Mouse (Mus musculus) T-cell, adult 2 months (primary cell): ENCODE data around the gene Hes3.

Experiments
- DNase-seq: peaks from one replicate; pipeline ENCODE4 v3.0.0; 2022; ENCODE audit warnings: low spot score

The Hes3 gene

DNA sequence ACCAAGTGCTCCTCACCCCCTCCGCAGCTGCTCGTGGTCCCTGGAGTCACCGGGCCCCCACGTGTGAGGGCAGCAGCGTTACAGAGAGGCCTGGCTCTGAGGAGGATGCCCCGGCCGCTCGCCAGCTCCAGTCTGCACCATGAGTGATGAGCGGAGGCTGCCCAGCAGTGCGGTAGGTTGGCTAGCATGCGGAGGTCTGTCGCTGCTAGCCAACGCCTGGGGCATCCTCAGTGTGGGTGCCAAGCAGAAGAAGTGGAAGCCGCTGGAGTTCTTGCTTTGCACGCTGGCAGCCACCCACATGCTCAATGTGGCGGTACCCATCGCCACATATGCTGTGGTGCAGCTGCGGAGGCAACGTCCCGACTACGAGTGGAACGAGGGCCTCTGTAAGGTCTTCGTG lies 12.5 kb downstream of the Hes3 start:
- no peak for DNase-seq

DNA sequence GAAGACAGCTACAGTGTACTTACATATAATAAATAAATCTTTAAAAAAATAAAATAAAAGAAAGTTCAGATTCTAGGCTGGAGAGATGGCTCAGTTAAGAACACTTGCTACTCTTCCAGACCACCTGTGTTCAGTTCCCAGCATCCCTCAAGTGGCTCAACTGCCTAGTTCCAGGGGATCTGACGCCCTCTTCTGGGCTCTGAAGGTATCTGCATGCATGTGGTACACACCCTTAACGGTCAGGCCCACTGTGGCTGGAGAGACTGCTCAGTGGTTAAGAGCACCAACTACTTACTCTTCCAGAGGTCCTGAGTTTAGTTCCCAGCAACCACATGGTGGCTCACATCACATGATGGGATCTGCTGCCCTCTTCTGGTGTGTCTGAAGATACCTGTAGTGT lies 13.5 kb downstream of the Hes3 start:
- DNase-seq, result no peak

DNA sequence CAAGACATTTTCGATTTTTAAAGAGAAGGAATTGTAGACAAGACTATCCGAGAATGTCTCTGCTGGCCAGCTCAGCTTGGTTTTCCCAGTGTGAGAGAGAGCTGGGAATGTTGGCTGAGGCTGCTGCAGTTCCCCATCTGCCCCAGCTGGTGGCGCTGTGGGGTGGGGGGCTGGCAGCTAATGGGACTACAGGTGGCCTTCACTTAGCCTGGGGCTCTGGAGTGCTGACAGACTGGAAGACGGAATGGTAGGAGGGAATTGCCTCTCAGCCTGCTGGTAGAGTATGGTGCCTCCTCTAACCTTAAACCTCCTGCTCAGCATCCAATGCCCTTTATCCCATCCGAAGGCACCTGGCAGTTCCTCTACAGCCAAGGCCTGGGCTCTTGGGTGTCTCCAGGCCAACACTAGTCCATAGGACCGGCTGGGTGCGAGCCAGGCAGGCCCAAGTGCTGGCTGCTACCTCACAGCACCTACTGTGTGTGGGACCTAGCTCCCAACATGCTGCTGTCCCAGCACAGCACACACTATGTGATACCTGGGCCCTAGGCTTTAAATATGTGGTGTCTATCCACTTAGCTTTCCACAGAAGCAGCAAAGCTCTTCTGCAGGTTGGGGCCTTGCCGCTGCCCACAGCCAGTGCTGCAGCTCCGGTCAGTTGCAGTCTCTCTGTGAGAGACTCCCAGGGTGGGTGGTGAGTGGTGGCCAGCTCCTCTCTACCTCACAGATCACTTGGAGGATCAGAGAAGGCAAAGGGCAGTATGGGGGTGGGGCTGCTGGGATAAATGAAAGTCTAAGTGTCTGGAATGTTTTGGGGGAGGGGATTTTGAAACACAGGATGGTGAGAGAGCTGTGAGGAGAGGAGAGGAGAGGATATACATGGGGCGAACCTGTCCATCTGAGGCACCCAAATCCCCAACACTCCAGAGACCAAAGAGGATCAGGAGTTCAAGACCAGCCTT lies 14.8 kb downstream of the Hes3 start:
- DNase-seq, result no peak

DNA sequence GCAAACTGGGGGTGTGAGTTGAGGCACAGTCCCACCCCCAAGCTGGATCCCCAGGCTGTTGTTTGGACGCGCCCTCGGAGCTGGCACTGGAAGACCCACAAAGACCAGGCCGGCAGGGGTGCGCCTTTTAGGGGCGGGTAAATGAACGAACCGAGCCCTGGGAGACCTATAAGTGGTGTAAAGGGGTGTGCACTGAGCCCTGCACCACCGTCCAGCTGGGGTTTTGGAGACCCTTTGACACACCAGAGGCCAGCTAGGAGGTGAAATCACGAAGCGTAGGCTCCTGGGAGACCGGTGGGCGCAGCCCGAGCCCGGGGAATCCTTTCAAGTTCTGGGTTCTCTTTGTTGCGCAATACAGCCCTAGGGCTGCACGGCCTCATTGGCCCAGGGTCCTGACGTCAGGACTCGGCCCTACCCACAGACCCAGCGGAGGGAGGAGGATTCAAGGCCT lies 16.8 kb downstream of the Hes3 start:
- no peak for DNase-seq

DNA sequence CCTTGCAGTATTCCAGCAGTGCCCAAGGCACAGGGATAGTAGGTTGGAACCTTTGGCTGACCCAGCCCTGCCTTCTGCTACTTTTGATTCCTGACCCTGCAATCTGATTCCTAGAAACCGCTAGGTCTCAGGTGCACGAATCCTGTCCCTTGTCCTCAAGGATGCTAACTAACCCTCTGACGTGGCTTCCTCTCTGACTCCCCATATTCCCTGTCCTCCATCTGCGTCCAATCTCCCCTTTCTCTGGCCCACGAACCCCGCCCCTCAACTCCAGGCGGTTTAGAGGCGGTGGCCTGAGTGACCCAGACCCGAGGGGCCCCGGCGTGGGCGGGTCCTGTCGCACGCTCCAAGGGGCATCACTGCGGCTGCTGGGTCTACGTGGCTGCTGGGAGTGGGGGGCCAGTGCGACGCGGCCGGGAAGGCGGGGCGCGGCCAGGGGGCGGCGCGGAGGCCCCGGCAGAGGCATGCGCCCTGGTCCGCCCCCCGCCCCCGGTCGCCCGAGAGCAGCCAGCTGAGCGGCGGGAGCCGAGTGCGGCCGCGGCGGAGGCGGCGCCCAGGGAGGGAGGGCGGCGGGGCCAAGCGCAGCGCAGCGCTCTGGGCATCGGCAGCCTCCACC lies 17.7 kb downstream of the Hes3 start, which contains the start of gene Gpr153:
Gene Gpr153 (plus strand): TSS at position 612 of the 616 bp plus-strand sequence.
- DNase-seq, result no peak

DNA sequence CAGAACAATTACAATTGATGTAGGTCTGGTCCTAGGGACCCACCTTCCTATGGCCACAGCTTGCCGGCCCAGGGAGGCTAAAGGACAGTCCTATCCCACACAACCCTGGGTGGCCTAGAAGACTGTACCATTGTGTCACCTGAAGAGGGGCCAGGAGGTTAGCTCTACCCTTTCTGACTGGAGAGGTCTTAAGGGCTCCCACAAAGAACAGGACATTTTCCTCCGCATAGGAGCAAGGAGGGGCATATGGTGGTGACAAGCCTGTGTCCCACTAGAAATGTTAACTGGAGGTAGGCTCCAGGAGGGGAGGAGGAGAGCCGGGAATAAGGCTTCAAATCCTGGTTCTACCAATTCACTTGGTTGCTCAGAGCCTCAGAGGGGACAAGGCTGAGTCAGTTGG lies 18.3 kb downstream of the Hes3 start:
- no peak for DNase-seq

DNA sequence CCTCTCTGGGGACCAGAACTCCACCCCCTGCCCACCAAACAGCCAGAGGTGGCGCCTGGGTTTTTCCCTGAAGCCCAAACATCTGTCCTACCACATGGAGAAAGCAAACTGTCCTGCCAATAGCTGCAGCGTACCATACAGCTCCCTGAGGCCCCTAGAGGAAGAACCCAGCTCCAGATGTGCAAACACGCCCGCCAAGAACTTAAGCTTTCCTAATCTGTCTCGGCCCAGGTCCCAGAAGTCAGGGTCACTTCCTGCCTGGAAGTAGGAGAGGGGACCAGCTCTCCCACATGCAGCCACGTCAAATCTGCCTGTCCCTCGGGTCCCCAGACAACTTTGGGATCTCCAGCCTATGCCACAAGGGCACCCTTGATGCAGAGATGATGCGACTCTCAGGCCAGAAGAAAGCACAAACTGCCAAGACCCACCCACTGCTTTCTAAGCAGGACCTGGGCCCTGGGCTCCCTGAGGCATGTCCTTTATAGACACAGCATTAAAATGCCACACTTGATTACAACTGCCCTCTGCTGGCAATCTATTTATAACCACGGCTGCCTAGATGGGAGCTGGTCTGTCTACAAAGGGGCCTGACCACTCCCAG lies 18.9 kb downstream of the Hes3 start:
- no peak for DNase-seq

DNA sequence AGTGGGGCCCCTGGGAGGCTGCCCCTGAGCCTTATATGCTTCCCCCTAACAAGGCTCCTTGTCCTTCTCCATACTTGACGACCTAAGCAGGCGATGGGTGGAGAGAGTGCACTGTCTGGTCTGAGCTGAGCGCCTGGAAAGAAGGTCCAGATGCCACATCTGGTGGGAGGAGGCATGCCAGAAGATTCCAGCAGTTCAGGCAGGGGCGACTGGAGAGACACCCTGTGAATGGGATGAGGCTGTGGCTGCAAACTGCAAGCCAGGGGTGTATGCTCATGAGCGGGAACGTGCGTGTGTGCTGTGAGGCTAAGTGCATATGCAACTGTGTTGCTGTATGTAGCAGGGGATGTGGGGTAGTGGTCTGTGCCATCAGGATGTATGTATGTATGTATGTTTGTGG lies 19.5 kb downstream of the Hes3 start:
- DNase-seq, result no peak

DNA sequence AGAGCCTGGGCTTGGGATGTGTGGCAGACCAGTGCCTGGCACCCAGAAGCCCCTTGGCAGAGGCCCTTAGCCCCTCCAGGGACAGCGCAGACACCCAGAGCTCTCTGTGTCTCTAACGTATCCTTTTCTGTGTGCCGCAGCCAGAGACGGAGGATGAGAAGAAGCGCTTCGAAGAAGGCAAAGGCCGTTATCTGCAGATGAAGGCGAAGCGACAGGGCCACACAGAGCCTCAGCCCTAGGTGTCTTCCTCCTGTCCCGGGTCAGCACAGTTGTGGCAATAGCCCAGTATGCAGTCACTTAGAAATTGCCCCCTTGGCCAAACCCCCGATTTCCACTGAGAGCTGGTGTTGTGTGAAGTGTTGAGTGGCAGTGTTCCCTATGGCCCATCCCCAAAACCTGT lies 20.1 kb downstream of the Hes3 start:
- DNase-seq, result no peak

DNA sequence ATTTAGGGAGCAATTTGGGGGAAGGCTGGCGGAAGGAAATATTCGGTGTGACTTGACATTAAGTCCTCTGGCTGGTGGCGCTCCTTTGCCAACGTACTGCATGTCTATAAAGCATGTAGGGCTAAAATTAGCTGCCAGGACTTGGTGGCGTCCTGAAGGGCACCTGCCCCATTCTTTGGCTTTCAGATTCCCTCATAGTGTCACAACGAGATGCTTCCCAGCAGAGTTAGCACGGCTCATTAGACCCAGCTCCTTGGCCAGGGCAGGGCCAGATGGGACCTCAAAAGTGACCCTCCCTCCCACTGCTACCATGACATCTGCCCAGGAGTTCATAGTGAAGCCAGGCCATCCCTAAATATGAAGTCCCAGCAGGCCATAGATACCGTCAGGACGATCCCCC lies 20.9 kb downstream of the Hes3 start:
- DNase-seq, result no peak

DNA sequence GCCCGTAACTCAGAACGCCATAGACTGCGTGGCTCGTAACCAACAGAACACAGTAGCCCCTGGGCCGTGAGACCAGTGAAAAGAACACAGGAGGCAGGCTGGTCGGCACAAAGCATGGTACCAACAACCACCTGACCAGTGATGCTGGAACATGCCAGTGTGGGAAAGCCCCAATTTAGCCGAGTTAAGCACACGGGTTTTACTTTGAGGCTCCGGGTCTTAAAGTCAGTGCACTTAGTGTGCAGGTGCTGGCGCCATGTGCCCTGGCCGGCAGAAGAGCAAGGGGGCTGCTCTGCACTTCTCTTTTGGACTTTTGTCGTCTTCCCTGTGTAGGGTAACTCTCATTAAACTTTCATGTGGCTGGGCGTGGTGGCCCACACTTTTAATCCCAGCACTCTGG lies 21.5 kb downstream of the Hes3 start:
- DNase-seq, result no peak

DNA sequence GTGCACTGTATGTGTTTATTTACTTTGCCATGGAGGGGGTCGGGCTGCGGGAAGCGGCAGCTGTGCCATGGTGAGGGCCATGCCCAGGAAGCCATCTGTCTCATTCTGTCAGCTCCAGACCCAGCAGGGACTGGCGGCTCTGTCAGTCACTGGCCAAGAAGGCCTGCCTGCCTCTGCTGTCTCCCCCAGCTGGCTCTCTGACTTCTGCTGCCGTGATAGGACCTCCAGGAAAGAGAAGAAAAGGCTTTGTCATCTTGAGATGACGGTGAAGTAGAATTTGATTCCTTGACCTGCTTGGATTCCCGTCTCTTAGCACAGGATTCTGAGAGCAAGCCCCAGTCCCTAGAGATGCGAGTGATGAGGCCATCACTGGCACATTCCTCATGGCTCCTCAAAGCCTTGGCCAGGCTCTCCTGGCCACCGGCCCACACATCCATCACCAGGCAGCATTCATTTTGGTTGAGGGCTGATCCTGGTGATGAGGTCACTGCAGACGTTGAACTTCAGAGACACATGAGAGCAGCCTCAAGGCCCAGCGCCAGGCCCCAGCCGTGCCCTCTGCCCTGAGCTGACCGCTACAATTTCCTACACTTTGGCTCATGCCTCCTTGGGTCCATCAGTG lies 23.6 kb downstream of the Hes3 start:
- DNase-seq, result no peak

DNA sequence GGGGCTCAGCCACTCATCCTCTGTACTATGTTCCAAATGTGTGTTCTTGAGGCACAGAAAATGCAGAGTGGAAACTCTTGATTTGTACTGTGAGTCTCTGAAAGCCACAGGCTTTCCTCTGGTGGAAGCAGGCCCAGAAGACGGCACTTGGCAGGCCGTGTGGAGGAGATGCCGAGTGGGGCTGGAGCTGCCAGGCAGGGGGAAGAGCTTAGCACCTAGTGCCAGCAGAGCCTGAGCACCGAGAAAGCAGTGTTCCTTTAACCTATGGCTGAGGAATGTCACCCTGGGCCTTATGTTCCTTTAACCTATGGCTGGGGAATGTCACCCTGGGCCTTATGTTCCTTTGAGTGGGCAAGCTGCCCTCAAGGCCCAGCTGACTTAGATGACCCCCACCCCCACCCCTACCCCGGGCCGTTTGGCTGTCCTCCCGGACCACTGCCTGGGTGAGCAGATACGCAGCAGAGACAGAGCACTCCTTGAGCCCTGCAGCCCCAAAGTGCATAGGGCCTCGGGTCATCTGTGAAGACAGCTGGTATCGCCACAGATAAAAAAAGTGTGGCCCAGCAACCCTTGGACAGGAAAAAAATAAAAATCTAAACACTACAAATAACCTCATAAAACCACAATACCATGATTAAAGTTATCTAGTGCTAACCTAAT lies 25.1 kb downstream of the Hes3 start:
- no peak for DNase-seq

DNA sequence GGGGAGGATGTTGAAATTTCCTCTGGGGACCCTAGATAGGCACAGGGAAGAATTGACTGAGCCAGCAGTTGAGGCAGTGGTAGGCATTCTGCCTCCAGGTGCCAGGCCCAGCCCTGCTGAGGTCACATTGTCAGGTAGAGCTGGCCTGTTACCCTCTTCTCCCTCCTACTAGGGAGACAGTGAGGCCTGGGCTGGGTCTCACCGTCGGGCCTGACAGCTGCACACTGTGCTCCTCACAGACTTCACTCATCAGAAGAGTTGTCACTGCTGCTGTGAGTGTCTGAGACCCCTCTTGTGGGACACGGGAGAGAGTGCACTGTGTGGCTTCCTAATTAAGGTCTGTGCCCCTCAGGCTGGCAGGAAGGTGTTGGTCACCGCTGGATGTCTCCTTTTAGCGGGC lies 25.7 kb downstream of the Hes3 start:
- no peak for DNase-seq

DNA sequence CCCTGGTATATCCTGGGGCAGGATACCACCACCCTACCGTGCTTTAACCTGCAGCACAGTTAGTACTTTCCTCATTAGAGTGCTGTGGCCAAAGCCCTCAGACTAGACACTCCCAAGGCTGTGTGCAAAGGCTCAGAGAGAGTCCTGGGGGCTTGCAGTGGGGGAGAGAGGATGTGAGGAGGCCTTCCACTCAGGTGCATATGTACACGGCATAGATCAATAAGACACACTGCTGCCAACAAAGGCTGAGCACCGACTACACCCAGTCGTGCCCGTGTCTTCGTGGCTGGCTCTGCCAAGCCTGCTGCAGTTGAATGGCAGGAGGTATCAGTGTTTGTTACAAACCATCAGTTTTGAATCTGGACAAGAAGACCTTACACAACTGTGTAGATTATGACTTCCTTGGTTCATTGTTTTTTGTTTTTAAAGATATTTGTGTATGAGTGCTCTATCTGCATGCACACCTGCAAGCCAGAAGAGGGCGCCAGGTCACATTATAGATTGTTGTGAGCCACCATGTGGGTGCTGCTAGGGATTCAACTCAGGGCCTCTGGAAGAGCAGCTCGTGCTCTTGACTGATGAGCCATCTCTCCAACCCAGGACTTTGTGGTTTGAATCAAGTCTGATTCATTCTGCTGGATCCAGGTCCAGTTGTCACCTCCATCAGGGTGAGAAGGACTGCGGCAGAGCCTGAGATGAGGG lies 26.4 kb downstream of the Hes3 start:
- DNase-seq, result no peak

DNA sequence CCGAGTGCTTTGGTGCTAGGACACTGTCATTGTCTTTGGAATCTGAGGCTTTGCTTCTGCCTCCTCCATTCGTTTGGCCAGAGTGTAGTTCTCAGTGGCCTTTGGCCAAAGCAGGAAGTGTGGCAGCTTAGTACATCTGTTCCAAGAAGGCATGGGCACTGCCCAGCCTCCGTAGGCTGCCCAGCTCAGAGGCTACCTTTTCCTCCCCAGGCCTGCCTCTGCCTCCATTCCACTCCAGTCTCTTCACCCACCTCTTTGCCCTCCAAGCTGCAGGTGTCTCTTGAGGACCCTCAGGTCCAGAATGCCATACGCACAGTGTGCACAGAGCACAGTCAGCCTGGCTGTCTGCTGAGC lies 27.3 kb downstream of the Hes3 start:
- no peak for DNase-seq

DNA sequence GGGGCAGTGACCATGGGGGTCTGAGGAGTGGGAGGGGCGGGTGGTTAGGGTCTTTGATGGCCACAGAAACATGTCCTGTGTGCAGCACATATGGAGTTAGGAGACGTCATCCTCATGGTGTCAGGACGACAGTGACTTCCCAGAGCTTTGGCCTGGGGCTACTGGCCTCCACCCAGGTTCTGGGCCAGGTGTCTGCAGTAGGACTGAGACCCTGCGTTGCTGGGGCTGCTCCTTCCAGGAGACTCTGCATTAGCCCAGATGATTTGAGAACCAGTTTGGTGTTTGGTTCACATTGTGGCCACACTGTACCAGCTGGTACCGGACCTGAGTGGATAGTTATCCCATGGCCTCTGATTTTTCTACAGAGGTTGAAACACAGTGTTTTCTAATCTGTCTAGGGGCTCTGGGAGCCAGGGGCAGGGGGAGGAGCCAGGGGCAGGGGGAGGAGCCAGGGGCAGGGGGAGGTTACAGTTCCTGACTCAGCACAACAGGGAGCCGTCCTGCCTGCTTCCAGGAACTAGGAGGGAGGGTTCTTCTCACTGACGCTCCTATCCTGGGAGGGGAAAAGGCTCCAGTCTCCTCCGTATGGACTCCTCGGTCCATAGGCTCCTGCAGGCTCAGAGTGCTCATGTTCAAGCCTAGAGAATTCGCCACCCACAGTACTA lies 27.8 kb downstream of the Hes3 start:
- DNase-seq, result no peak

DNA sequence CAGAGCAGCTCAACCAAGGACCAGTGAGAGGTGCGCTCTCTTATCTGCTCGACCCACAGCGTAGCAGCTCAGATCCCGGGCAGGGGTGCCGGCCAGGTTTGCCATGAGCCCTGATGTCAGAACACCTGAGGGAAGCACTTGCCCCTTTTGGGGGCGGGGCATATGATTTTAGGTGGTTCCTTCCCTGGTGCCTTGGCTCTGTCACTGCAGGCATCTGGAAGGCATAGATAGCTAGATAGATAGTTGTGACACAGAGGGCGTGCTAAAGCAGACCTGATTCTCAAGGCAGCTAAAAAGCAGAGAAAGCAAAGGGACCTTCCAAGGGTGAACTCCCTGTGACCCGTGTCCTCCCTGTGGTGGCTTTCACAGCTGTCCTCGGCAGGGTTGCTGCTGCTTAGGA lies 28.4 kb downstream of the Hes3 start:
- no peak for DNase-seq

DNA sequence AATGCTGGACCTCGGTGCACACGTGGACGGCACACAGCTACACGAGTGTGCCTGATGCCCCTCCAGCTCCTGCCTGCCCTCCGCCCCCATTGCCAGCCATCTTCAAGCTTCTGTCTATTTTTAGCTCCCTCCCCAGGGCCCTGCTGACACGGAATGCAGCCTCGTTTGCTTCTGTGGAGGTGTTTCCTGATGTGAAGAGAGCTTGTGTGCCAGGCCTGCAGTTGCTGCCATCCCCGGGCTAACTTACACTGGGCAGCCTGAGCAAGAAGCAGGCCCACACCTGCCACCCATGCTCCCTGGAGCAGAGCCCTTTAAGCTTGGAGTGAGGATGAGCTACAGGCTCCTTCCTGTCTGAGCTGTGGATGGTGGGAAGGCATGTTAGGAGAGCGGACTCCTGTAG lies 29.3 kb downstream of the Hes3 start:
- DNase-seq, result no peak

DNA sequence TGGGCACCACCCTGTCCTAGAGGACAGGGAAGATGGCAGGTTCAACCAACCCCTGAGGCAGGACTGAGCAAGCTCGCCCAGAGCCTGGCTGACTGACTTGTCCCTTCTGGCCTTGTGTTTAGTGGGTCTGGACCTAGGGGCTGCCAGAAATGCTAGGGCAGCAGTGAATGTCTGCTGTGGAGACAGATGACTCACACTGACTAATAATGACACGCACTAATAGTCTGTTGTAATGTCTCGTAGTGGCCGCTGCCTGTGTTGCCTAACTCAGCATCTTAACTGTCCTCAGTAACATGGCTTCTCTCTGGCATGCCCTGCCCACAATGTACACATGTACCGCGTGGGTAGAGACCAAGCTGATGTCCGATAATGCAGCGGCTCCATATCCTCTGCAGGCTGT lies 31.0 kb downstream of the Hes3 start:
- DNase-seq, result no peak

DNA sequence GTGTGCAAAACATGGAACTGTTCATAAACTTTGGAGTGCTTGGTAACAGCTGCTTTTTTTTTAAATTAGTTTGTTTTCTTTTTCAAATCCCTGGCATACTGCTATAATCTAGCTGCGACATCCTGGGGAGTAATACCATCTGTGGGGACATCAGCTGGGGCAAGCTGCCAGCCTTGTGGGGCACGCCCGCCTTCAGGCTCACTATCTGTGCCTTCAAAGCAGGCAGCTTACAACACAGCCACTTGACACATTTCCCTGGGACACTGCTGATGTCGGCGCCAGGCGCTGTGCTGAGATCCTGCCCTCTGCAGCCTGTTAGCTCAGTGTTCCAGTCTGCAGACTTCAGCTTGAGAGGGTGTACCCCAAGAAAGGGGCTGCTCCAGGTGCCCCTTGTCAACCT lies 34.4 kb downstream of the Hes3 start:
- DNase-seq, result no peak
